Mouse (Mus musculus) ES-E14 (cell line): ENCODE data around the gene Rab8a.

Experiments used
- HCFC1 ChIP-seq: IDR thresholded peaks from 2 replicates; pipeline ENCODE4 v1.6.1; 2012; ENCODE audit warnings: low read length, inconsistent platforms, borderline replicate concordance; ENCODE audit not compliant: insufficient read depth
- MAFK ChIP-seq: IDR thresholded peaks from 2 replicates; pipeline ENCODE4 v1.6.1; 2014; ENCODE audit warnings: mild to moderate bottlenecking, low read depth, low read length, inconsistent platforms; ENCODE audit not compliant: insufficient read depth
- ZNF384 ChIP-seq: IDR thresholded peaks from 2 replicates; pipeline ENCODE4 v1.6.1; 2012; ENCODE audit warnings: low read depth, low read length, inconsistent platforms

DNA sequence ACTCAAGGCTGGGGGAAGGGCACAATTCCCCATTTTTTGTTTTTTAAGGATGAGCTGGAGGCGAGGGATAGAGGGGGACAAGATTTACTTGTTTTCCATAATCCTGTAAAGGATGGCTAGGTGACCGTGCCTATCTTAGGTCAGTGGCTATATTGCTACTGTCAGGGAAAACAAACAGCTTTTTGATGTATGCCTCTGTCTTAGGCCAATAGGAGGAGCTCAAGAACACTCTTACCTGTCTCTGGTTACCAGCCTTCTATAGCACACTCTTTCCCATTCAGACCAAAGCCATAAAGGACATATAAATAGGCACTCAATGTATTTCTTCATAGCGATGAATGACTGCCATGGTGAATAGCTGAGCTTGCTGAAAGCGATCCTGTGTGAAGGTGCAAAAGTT lies 42.4 kb upstream of the Rab8a start:
- TF ChIP-seq MAFK (no peak), HCFC1 (no peak), ZNF384 (no peak)
